Mouse (Mus musculus) gastrocnemius, postnatal 25 days (tissue): ENCODE data around the gene Nfe2l1. TPM values are rescaled to one million over a fixed set of nuclear protein-coding genes. Genes with fewer than 3 reads are reported as not detected.
"Not testable (repeated sequence)": the region's sequence is repeated elsewhere in the genome, so short reads cannot be mapped to it uniquely, and the experiment has no call there.

Experiments used
- DNase-seq: peaks from one replicate; pipeline ENCODE4 v3.0.0; 2022
- long read RNA-seq, 2 experiments: library from polyadenylated mRNA; stranded (forward); transcript quantifications; one replicate each; pipeline ENCODE4 v2.0.0; 2021
- total RNA-seq, 2 experiments: library from RNA; stranded (reverse); gene quantifications; 1 replicate in 1 of 2; 2 replicates in 1 of 2; pipeline ENCODE4 v1.2.3; 2021

Nfe2l1 gene
- 100 to 1,000 TPM; 348 to 389 TPM for total RNA-seq
- long read RNA-seq, experiment 1, full-length matches to known transcripts, result 28 of 144 reads
- long read RNA-seq, experiment 1, partial matches to known transcripts, result 7 of 144 reads
- long read RNA-seq, experiment 1, other reads (novel, unspliced or antisense), result 109 of 144 reads
- long read RNA-seq, experiment 2, full-length matches to known transcripts, result 66 of 176 reads
- long read RNA-seq, experiment 2, partial matches to known transcripts, result 16 of 176 reads
- long read RNA-seq, experiment 2, other reads (novel, unspliced or antisense), result 94 of 176 reads

- peak; percentile 100 for DNase-seq
These were observed at the start of gene Nfe2l1 for GRCm38 (mm10) chr11:96829813-96830538. TSS of gene Nfe2l1 (minus strand) at chr11:96829968.

- DNase-seq, result no peak
These were observed 49.6 kb upstream of the Nfe2l1 start for GRCm38 (mm10) chr11:96879359-96879758.

DNA sequence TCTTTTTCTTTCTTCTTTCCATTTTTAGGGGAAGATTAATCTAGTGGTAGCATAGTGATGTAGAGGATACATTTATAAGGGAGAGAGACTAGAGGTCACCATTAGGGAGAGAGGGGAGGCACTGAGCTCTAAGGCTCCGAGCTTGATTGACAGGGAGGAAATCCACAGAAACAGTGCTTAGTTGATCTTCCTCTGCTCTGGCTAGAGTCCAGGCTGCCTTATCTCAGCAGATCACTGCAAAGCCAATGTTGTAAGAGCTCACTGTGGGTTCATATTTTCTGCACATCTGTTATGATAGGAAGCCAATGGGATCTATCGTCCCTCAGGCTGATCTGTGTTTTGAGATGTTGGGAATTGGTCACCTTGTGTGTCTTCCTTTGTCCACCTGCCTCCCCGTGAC, 48.9 kb upstream of the Nfe2l1 start:
- DNase-seq, result no peak

GRCm38 (mm10) chr11:96877071-96877470, 47.3 kb upstream of the Nfe2l1 start:
- DNase-seq, result no peak

GRCm38 (mm10) chr11:96876300-96877040, 46.7 kb upstream of the Nfe2l1 start:
- no peak for DNase-seq

- DNase-seq, result peak; percentile 60
These were observed 46.0 kb upstream of the Nfe2l1 start for GRCm38 (mm10) chr11:96875745-96876144.

DNA sequence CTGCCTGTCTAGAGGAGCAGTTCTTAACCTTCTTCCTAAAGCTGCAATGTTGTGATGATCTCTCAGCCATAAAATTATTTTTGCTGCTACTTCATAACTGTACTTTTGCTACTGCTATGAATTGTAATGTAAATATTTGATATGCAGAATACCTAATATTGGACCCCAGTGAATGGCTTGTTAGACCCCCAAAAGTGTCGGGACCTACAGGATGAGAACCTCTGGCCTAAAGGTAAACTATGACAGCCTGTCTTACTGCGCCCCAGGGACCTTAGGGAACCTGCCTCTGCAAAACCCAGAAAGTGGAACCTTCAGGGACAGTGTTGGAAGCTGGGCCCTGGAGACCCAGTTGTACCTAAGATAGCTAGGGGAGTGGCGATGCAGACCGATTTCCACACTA, 45.5 kb upstream of the Nfe2l1 start:
- DNase-seq, result no peak

DNA sequence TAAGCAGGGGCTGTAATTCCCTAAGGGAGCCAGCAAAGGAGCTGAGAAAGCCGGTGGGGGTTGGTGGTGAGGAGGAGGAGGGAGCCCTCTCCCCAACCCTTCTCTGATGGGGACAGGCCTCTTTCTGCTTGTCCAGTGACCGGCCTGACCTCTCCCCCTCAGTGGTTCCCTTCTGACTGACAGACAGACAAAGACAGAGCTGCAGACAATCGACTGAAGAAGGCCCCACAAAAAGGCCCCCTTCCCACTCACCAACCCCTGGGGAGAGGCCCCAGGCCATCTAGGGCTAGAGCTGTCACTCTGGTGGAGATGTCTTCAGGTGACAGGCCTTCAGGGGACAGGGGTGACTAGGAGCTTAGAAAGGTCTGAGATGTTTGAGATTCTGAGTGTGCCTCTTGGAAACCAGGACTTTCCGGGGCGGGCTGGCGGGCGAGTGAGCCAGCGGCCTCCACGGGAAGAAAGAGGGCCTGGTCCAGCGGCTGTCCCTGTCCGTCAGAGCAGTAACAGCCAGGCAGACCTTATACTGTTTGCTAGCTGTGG, 43.9 kb upstream of the Nfe2l1 start:
- peak; percentile 60 for DNase-seq

DNA sequence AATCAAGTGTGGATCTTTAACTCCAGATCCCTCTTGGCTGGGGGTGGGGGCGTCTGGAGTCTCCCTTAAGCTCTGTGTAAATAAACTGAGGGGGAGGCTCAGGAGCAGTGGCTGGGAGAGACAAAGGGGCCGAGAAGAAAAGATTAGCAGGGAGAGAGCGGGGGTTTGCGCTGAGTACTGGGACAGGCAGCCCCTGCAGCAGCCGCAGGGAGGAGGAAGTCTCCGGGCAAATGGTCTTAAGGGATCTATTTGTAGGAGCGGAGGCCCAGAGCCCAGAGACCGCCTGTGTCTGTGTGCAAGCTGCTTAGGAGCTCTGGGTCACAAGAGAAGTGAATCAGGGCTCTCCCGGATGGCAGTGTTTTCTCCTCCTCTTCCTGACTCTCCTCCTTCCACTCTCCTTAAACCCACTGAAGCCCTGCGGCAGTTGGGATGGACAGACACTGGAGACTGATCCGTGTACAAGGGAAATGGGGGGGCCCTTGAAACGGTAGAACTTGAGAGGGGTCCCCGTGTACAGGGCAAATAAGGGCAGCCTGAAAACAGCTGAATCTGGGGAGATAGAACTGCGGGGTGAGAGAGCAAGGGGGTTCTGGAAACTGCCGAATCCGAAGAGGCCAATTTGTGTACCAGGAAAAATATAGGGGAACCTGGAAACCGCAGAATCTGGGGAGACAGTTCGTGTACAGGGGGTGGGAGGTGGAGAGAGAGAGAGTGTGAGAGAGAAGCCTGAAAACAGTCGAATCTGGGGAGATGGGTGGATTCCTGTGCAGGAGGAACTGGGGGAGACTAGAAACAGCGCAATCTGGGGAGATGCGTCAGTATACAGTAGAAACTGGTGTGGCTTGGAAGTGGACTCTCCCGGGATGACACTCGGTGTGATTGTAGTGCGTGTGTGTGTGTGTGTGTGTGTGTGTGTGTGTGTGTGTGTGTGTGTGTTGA, 42.9 kb upstream of the Nfe2l1 start:
- DNase-seq, result no peak

DNA sequence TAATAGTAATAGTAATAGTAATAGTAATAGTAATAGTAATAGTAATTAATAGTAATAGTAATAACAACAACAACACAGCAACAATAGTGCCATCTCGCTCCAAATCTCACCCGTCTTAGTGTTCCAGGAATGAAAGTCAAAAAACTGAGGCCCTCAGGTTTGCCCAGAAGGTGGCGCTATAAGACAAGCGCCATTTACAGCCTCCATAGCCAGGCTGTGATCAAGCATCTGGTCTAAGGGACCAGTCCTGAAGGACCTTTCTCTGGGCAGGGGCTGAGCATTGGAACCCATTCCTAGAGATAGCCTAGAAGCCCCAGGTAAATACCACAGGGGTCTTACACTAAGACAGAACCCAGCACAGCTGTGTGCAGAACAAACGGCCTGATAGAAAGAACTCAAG, 37.4 kb upstream of the Nfe2l1 start:
- peak; percentile 46 for DNase-seq

- peak; percentile 67 for DNase-seq
These were observed 33.6 kb upstream of the Nfe2l1 start for GRCm38 (mm10) chr11:96863206-96863995.

GRCm38 (mm10) chr11:96862534-96862933, 32.8 kb upstream of the Nfe2l1 start:
- no peak for DNase-seq

DNA sequence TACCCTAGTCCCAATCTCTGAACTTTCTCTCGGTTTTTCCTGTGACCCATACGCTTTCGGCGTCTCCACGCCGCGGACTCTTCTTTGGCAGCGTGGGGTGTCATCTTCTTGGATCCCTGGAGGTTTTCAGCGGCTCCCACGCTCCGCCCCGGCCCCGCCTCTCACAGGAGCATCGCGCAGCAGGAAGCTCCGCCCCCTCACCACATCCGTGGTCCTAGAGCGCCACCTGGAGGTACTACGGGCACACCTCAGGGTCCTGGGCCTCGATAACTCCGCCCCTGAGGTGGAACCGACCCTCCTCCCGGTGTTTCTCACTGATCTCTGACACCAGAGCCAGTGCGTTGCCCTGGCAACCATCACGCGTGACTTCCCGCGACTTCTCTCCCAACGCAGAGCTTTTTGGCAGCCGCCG, 32.1 kb upstream of the Nfe2l1 start:
- peak; percentile 92 for DNase-seq

DNA sequence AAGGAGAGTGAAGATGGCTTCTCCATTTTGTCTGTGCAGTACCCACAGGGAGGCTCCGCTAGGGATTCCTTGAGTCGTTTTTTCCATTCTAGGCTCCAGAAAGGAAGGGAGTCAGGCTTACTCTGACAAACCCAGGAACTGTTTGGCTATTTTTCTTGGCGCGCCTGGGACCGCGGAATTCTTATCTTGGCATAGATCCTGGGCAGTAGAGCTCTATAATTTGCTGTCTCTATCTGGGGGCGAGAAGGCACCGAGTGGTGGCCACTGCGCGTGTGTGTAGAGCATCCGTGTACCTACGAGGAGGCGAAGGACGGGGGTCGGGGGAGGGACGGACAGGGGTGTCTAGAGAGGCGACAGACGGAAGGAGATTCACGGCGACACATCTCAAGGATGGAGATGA, 31.7 kb upstream of the Nfe2l1 start:
- DNase-seq, result peak; percentile 65

DNA sequence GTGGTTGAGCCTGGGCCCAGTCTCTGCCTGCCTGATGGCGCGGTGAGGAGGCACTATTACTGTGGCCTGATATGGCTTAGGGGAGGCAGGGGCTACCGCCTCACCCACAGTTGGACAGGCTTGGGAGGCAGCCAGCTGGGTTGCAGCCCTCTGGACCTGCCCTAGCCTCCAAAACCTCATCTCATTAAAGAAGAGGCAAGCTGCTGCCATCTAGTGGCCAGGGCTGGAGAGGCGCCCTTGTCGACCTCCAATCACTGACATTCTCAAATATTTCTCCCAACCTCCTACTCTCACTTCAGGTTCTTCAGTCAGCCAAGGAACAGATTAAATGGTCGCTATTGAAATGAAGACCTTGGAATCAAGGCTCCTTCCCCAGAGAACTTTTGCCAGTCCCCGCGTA, 30.8 kb upstream of the Nfe2l1 start:
- peak; percentile 82 for DNase-seq

DNA sequence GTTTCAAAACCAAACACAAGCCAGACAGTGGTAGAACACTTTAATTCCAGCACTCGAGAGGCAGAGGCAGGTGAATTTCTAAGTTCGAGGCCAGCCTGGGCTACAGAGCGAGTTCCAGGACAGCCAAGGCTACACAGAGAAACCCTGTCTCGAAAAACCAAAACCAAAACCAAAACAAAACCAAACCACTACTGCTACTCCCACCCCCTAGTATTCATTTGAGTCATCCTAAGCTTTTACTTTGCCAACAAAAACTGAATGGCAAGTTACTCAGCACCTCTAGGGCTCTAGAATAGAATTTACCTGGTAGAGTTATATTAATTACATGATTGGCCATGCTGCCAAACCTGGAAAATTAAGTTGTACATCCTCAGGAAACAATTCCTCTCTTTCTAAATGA, 29.9 kb upstream of the Nfe2l1 start:
- no peak for DNase-seq

DNA sequence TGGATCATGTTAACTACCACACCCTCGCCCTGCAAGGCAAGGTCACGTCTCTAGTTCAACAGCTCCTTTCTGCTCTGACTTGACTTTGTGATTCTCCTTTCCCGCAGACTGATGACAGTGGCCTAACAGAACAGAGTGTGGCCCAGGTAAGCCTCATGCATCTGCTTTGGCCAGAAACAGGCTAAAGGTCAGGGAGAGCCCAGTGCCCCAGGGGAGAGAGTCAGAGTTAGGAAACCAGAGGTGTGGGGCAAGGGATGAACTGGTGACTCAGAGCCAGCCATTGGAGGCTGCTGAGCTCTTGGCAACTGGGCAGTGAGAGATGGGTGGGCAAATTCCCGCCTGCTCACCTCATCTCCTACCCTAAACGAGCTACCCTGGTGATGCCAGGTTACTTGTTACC, 27.7 kb upstream of the Nfe2l1 start:
- DNase-seq, result no peak

DNA sequence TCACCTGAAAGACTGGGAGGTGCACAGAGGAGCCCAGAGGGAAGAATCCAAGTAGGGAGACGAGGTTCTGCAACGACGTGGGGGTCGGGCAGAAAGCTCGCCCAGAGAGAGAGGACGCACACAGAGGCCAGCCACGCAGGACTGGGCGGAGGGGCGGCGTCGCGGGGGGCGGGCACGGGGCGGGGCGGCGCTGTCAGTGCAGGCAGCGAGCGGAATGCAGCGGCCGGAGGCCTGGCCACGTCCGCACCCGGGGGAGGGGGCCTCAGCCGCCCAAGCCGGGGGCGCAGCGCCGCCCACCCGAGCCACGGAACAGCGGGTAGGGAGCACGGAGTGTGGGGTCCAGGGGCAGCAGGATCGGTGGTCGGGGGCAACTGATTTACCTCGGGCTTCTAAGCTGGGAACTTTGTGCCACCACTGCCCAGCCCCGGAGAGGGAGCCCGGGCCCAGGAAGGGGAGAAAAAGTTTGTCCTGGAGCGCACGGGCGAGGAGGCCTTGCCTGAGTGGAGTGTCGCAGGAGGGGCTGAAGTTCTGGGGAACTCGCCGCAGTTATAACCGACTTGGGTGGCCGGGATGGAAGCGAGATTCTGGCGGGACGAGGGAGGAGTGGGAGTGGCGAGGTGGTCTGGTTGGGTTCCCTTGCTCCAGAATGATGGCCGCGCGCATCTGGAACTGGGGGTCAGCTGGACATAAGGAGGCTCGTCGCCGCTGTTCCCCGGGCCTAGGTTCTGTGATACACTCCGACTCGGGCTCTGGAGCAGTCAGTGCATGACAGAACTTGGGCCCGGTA, 20.1 kb upstream of the Nfe2l1 start, which contains the start of gene Copz2:
Gene Copz2, plus strand, starts transcription at position 190 of the 787 bp plus-strand sequence.
- peak; percentile 57 for DNase-seq

DNA sequence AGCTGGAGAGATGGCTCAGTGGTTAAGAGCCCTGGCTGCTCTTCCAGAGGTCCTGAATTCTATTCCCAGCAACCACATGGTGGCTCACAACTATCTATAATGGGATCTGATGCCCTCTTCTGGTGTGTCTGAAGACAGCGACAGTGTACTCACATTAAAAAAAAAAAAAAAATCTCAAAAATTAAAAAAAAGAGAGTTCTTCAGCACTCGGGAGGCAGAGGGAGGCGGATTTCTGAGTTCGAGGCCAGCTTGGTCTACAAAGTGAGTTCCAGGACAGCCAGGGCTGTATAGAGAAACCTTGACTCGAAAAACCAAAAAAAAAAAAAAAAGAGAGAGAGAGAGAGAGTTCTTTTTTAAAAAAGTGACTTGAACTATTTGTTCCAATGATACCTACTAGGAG, 19.4 kb upstream of the Nfe2l1 start:
- DNase-seq, result not testable (repeated sequence)

DNA sequence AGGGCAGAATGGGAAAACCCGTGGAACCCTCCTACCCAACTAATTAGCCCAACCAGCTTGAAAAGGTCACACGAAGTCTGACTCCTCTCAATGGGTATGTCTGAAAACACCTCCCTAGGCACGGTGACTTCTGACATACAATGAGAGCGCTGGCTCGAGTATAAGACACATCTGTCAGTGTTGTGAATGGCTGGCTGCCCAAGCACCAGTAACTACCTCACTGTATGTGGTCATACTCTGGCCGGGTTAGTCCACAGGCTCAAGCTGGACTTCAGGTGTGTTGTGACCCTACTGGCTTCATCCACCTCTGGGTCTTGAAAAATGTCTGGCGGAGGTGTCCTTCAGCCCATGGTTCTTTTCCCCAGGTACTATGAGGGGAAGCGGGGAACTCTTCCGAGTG, 18.9 kb upstream of the Nfe2l1 start:
- DNase-seq, result no peak
